Mouse (Mus musculus): ENCODE data around the gene Tmem72.

GRCm38 (mm10) chr6:116649811-116650210 lies 66.9 kb downstream of the Tmem72 start:
- no peak for TF ChIP-seq POLR2A (IDR thresholded peaks at IDR 0.05; ENCODE audit: extremely low read depth, insufficient read depth, low read length)
- TF ChIP-seq CTCF (IDR thresholded peaks at IDR 0.05; ENCODE audit: extremely low read depth, insufficient read depth, low read length), result no peak

Measured in cortical plate, adult 2 months (tissue).